Mouse (Mus musculus) large intestine, adult 2 months (tissue): ENCODE results near the gene Slc8b1. TPM values are rescaled to one million over a fixed set of nuclear protein-coding genes. Genes with fewer than 3 reads are reported as not detected.
A peak's percentile ranks its signal among the peaks of the same experiment; 100 is the strongest.

Source experiments
- DNase-seq: peaks from one replicate; pipeline ENCODE4 v3.0.0-alpha.2; 2012; ENCODE audit warnings: low read depth, low spot score
- WGBS: fragments of 180-500 bp; shearing (Covaris S2); methylation state at CpG from one replicate; pipeline ENCODE4 v1.1.7; 2018; 5-methylcytosine and 5-hydroxymethylcytosine counted together
- polyA plus RNA-seq: library from polyadenylated mRNA; depleted of rRNA; stranded (reverse); fragments of >200 nt; gene quantifications from 2 replicates; pipeline ENCODE4 v1.2.3, GENCODE M21; 2012; rRNA removed

Gene Slc8b1
- 10.9 and 13.0 TPM in 2 replicates for polyA plus RNA-seq

DNA sequence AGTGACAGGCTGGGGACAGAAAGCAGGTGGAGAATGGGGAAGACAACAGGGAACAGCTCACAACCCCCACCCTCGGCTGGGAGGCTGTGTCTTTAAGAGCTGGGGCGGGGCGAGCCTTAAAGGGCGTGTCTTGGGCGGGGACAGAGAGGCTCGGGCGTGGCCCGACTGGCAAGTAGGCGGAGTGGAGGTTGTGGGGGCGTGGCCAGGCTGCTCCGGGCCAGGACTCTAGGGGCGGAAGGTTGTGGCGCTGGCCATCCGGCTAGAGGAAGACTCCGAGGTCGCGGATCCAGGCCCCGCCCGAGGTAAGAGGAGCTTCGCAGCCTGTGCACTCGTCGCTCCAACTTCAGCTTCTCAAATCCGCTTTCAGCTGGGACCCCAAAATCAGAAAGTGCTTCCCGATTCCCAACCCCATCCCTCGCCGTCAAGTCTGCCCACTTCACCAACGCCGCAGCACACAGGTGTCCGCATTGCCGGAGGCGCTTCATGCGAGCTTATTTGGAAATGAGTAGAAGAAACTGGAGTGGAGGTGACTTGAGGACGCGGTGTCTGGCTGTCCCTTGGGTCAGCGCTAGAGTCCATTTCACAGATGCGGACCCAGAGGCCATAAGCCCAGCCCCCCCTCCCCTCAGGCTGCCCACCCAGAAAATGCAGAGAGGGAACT is at the start of gene Slc8b1:
TSS of gene Slc8b1 (plus strand) at position 187 of the 661 bp plus-strand sequence.
- under 1% methylated on average over 35 of the region's 36 CpGs for WGBS
- no peak for DNase-seq

GRCm38 (mm10) chr5:120461902-120462301 is 49.1 kb upstream of the Slc8b1 start:
- WGBS, result 67% methylated on average over 15 of the region's 15 CpGs
- no peak for DNase-seq

- 78% methylated on average over 4 of the region's 4 CpGs for WGBS
- no peak for DNase-seq
These were observed 46.6 kb upstream of the Slc8b1 start for GRCm38 (mm10) chr5:120464321-120464720.

DNA sequence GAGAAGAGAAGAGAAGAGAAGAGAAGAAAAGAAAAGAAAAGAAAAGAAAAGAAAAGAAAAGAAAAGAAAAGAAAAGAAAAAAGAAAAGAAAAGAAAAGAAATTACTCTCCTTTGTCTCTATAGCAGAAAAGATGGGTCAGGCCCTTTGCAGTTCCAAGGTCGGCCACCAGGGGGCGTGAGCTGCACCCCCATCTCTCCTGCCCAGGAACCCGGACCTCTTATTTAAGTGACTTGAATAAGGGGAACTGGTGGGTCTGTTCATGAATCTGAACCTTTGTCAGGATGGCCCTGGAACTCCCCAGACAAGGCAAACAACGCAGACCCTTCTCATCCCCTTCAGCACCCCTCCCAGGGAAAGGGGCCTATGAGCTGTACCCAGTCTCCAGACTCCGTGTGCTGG is 45.9 kb upstream of the Slc8b1 start:
- no peak for DNase-seq

GRCm38 (mm10) chr5:120465860-120466259 is 45.1 kb upstream of the Slc8b1 start:
- DNase-seq, result peak; percentile 45
- WGBS, result 32% methylated on average over 6 of the region's 6 CpGs

More for the DNA sequence above, 45.9 kb upstream of the Slc8b1 start:
- 33% methylated on average over 5 of the region's 5 CpGs for WGBS

DNA sequence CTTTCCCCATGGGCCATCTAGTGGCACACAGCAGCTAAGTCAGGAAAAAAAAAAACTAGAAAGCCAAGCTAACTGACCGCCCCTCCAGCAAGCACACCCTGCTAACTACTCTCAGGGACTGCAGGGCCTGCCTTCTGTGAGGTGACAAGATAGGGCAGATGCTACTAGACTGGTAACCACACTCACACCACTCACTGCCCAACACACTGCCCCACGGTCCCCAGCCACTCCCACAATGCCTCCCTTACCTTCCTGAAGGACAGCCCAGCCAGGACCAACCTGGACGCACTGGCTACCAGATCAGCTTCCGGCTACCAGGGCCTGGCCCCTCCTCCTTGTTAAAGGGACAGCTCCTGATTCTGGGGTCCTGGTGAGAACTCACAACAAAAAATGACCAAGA is 43.9 kb upstream of the Slc8b1 start:
- peak; percentile 39 for DNase-seq
- 12% methylated on average over 4 of the region's 4 CpGs for WGBS

DNA sequence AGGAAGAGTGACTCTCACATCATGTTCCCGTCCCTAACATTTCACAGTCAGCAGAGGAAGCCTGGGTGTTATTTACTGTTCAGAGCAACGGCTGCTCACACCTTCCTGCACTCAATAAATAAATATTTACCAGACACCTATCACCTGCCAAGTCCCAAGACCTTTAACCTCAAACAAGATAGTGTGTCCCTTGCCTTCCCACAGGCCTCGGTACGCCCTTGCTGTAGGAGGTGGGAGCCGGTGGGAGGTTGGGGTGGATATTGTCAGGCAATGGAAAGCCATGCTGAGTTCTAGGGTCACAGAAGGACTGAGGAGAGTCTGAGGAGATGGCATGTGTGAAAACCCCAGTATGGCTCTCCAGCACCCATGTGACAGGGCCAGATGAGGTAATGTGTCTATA is 42.6 kb upstream of the Slc8b1 start:
- peak; percentile 43 for DNase-seq
- WGBS, result 33% methylated on average over 5 of the region's 5 CpGs

GRCm38 (mm10) chr5:120468830-120469229 is 42.1 kb upstream of the Slc8b1 start:
- DNase-seq, result no peak
- 84% methylated on average over 6 of the region's 6 CpGs for WGBS

DNA sequence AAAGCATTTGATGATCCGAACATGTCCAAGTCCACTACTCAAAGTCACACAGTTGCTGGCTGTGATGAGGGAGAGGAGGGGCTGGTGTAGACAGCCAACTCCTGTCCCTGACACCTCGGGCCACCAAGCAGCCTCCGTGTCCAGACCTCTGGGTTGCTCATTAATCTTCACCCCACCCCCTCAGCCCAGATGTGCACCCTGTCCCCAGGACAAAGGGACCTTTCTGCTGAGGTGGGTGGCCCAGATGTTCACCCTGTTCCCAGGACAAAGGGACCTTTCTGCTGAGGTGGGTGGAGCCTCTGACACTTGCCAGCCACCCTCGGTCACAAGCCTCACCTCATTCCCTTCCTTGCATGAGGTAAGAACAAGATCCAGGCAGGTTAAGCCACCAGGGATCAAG is 39.4 kb upstream of the Slc8b1 start:
- WGBS, result 19% methylated on average over 4 of the region's 4 CpGs
- DNase-seq, result no peak

DNA sequence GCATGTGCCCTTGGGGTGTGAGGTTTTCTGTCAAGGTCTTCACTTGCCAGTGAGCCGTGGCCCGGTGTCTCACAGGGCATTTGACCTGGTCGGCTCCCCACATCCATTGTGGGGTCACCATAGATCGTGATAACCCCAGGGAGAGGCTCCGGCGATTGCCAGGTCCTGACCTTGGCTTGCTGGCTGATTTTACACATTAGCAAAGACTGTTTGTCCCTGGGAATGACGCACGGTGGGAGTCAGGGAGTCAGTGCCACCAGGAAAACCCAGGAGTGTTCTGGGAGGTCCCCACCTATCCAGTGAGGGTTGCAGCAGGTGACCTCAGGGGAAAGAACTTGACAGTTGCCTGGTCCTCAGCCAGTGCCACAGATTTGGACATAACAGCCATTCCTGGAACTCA is 38.2 kb upstream of the Slc8b1 start, which contains the start of gene Sdsl:
TSS of gene Sdsl (minus strand) at position 41 of the 400 bp plus-strand sequence.
- WGBS, result 72% methylated on average over 8 of the region's 8 CpGs
- no peak for DNase-seq

DNA sequence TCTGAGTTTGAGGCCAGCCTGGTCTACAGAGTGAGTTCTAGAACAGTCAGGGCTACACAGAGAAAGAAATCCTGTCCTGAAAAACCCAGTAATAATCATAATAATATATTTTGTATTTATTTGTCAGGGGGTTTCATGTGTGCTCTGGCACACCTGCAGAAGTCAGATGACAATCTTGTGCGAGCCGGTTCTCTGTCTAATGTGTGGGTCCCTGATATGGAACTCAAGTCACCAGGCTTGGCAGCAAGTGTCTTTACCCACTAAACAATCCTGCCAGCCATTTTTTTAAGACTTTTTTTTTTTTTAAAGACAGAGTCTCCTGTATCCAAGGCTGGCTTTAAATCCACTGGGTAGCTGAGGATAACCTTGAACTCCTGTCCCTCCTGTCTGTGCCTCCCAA is 37.6 kb upstream of the Slc8b1 start:
- WGBS, result 90% methylated on average over 2 of the region's 2 CpGs
- DNase-seq, result no peak

DNA sequence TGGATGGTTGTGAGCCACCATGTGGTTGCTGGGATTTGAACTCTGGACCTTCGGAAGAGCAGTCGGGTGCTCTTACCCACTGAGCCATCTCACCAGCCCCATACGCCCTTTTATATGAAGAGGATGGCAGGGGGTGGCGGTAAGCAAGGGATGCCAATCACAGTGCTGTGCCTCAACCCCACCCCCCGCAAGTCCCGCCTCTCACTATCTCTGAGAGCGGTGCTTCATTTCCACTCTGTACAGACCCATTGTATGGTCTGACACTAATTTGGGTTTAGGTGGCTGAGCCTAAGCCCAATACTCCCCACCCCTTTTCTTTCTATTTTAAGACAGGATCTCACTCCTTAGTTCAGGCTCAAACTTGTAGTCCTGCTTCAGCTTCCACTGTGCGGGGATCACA is 35.1 kb upstream of the Slc8b1 start:
- no peak for DNase-seq
- 67% methylated on average over 8 of the region's 8 CpGs for WGBS

- no peak for DNase-seq
- 23% methylated on average over 13 of the region's 13 CpGs for WGBS
These were observed 34.7 kb upstream of the Slc8b1 start, which contains the start of gene Sds for GRCm38 (mm10) chr5:120476296-120476695. TSS of gene Sds (plus strand) at chr5:120476526.

DNA sequence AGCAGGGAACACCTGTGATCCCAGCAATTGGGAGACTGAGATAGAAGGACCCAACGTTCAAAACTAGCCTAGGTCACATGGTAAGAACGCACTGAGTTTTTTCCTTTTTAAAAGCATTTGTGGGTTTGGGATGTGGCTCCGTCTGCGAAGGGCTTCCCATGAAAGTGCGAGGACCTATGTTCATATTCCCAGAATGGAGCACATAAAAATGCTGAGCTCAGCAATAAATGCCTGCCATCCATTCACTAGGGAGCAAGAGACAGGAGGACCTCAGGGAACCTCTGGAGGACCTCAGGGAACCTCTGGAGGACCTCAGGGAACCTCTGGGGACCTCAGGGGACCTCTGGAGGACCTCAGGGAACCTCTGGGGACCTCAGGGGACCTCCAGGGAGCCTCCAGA is 33.0 kb upstream of the Slc8b1 start:
- WGBS, result 91% methylated on average over 5 of the region's 5 CpGs
- DNase-seq, result no peak

DNA sequence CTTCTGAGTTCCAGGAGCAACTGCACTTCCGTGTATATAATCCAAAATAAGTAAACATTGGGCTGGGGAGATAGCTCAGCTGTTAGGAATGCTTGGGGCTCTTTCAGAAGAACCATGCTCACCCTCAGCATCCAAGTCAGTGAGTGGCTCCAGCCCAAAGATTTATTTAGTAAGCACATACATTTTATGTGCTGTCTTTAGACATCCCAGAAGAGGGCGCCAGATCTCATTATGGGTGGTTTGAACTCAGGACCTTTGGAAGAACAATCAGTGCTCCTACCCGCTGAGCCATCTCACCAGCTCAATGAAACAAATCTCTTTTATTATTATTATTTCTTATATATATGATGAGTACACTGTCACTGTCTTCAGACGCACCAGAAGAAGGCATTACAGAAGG is 31.4 kb upstream of the Slc8b1 start:
- 56% methylated on average over 4 of the region's 4 CpGs for WGBS
- DNase-seq, result no peak

DNA sequence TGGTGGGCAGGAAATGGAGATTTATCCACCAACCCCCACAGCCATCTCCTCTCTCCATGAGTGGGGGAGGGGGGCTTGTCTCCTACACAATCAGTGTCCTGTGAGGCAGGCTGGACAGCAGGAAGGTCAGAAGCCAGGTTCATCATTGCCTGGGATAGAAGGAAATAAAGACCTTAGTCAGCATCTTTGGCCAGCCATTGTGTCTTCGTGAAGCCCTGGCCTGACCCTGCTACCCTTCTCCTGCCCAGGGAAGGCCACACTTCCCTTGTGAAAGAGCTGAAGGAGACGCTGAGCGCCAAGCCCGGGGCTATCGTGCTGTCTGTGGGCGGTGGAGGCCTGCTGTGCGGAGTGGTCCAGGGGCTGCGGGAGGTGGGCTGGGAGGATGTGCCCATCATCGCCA is 29.8 kb upstream of the Slc8b1 start:
- 71% methylated on average over 9 of the region's 9 CpGs for WGBS
- no peak for DNase-seq

GRCm38 (mm10) chr5:120483399-120483798 is 27.6 kb upstream of the Slc8b1 start:
- 86% methylated on average over 19 of the region's 19 CpGs for WGBS

DNA sequence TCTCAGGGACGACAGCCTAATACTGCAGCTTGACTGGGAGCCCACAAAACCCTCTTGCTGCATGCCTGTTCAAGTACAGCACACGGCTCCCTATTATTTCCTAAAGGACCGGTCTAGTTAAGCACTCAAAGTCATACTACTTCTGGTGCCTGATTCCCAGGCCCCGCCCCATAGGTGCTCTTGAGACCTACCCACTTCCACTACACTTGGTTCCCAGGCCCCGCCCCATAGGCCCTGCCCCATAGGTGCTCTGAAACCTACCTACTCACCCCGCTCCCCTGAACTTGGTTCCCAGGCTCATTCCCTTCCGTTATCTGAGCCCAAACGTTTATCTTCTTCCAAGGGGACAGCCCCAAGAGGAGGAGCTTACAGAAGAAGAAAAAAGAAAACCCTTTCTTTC is 23.1 kb upstream of the Slc8b1 start:
- DNase-seq, result no peak
- WGBS, result 36% methylated on average over 8 of the region's 8 CpGs

More at GRCm38 (mm10) chr5:120483399-120483798, 27.6 kb upstream of the Slc8b1 start:
- no peak for DNase-seq

DNA sequence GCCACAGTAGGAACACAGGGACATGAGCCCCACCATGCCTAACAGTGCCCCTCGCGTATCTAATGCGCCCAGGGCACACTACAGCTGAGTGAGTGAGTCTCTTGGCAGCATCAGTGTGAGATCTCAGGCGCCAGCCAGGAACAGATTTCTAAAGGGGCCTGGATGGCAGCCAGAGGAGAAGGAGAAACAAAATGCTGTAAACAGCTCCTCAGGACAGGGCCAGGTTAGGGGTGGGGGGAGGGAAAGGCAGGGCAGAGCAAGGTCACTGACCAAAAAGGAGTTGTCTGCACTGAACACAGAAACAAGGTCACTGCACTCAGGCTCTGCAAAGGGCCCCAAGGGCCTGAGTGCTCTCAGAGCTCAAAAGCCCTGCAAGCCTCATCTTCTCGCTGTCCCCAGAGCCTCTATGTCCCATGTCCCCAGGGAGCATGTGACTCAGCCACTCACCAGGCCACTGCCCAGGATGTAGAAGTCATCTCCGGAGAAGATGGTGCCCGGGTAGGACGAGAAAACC is 20.2 kb upstream of the Slc8b1 start:
- DNase-seq, result no peak
- WGBS, result 83% methylated on average over 8 of the region's 8 CpGs

DNA sequence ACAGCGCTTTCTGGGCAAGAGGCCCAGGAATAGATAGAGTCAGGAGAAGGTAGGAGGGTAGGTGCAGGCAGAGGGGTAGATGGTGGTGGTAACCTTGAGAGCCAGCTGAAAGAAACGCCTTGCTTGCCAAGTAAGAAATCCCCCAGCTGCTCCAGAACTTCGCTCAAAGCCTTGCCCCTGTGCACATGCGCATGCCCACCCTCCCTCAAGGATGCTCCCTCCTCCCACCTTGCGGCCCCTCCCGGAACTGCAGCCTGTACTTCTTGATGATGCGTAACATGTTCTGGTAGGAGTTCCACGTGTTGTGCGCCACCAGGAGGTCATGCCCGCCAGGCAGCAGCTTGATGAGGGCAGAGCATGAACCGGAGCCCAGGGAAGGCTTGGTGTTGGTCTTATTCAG is 18.5 kb upstream of the Slc8b1 start:
- no peak for DNase-seq
- WGBS, result 81% methylated on average over 11 of the region's 11 CpGs

DNA sequence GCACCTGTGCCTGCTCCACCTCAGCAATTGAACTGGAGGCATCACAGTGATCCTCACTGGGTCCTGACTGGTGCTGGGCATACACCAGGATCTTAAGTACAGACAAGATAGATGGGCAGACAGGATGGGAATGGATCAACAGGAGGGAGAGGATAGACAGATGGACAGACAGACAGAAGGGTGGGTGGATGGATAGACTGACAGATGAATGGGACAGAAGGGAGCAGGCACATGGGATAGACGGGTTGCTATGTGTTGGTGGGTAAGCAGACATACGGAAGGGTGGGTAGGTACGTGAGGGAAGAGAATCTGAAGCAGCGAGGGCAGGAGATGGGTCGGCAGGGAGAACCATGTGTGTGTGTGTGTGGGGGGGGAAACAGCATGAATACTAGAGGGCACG is 17.5 kb upstream of the Slc8b1 start:
- DNase-seq, result no peak
- 98% methylated on average over 6 of the region's 6 CpGs for WGBS
